Mouse (Mus musculus) mesoderm, embryonic 11.5 days (tissue): ENCODE data around the gene Numa1.
"Not testable (repeated sequence)": the region's sequence is repeated elsewhere in the genome, so short reads cannot be mapped to it uniquely, and the experiment has no call there.

Experiments used
- DNase-seq: peaks from one replicate; pipeline ENCODE4 v3.0.0-alpha.2; 2012; ENCODE audit warnings: low read depth, low spot score

Gene Numa1

DNA sequence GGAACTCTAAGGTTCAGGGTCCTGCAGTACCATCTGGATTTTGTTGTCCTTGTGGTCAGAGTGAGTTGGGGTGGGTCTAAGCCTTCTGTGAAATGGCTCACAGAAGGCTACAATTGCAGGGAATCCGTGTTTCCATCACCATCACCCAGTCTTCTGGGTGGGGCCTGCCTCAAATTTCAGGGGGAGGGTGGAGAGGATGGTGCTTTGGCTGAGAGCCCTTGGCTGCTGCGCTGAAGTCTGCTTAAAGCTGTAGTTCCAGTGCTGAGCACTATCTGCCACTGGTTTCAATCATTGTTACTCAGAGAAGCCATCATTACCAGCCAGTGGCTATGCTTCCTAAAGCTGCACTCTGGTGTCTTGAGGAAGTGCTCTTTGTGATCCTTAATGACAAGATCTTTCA, 40.6 kb downstream of the Numa1 start:
- no peak for DNase-seq

DNA sequence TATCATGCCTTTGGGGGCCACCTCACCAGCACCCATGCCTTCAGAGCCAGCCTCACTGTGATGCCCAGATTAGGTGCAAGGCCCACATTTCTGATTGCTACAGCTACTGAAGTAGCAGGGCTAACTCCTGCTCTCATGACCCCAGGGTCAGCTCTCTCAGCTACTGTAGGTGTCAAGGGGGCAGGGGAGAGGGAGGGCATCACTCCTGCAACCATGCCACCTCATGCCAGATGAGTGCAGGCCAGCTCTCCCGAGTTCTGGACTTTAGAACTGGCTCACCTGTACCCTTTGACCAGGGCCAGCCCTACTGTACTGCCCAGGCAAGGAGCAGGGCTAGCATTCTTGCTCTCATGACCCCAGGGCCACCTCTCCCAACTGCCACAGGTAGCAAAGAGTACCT, 48.8 kb downstream of the Numa1 start:
- DNase-seq, result no peak

DNA sequence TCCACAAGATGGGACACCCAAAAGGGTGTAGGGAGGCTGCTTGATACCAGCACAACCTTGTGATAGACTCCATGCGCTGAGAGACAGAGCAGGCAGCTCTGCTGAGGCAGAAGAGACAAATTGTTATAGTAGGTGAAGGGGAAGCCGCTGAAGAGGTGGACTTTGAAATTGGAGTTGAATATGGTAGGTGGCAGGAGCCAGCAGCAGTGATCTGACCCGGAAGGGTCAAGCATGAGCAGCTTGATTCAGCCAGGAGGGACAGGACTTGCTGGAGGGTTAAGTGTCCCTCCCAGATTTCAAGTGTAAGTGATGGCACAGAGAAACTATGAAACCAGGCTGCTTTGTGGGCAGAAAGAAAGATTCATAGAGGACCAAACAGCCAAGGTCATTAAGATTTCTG, 51.2 kb downstream of the Numa1 start:
- DNase-seq, result no peak

DNA sequence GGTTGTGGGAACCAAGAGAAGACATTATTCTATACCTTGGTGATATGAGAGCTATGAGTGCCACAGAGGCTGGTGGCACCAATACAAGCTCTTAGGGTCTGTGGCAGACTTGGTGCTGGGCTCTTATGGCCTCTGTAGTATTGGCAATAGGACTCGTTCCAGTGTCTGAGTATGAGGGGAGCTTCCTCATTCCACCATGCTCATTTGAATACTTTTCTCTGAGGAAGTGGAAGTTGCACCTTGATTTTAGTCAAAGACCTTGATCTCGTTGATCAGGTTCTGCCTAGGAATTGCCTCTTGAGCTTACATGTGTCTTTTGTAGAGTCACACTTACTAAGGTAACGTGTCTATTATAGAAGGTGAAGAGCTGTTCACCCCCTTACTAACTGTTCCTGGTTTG, 60.3 kb downstream of the Numa1 start:
- no peak for DNase-seq

DNA sequence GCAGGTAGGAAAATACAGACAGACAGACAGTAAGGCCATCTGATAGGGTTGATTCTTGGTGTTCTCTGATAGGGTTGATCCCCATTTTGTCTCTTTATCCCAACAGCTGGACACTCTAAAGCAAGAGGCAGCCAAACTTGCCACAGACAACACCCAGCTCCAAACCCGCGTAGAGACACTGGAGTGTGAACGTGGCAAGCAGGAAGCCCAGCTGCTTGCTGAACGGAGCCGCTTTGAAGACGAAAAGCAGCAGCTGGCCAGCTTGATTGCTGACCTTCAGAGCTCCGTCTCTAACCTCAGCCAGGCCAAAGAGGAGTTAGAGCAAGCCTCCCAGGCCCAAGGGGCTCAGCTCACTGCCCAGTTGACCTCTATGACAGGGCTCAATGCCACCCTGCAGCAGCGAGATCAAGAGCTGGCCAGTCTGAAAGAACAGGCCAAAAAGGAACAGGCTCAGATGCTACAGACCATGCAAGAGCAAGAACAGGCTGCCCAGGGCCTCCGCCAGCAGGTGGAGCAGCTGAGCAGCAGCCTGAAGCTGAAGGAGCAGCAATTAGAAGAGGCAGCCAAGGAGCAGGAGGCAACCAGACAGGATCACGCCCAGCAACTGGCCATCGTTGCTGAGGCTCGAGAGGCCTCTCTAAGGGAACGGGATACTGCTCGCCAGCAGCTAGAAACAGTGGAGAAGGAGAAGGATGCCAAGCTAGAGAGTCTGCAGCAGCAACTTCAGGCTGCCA, 64.5 kb downstream of the Numa1 start:
- DNase-seq, result peak; percentile 77

DNA sequence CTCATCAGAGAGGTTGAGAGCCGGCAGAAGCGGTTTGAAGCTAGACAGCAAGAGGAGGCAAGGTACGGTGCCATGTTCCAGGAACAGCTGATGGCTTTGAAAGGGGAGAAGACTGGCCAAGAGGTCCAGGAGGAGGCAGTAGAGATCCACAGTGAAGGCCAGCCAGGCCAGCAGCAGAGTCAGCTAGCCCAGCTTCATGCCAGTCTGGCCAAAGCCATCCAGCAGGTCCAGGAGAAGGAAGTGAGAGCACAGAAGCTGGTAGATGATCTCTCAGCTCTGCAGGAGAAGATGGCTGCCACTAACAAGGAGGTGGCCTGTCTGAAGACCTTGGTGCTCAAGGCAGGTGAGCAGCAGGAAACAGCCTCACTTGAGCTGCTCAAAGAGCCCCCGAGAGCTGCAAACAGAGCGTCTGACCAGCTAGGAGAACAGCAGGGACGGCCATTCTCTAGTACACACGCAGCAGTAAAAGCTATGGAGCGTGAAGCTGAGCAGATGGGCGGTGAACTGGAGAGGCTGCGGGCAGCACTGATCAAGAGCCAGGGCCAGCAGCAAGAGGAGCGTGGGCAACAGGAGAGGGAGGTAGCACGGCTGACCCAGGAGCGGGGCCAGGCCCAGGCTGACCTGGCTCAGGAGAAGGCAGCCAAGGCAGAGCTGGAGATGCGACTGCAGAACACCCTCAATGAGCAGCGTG, 65.7 kb downstream of the Numa1 start:
- no peak for DNase-seq

DNA sequence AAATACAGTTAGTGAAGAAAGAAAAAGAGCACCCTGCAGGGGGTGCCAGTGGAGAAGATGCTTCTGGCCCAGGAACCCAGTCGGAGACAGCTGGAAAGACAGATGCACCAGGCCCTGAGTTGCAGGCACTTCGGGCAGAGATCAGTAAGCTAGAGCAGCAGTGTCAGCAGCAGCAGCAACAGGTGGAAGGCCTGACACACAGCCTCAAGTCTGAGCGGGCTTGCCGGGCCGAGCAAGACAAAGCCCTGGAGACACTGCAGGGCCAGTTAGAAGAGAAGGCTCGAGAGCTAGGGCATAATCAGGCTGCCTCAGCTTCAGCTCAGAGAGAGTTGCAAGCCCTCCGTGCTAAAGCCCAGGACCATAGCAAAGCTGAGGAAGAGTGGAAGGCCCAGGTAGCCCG, 66.4 kb downstream of the Numa1 start:
- no peak for DNase-seq

DNA sequence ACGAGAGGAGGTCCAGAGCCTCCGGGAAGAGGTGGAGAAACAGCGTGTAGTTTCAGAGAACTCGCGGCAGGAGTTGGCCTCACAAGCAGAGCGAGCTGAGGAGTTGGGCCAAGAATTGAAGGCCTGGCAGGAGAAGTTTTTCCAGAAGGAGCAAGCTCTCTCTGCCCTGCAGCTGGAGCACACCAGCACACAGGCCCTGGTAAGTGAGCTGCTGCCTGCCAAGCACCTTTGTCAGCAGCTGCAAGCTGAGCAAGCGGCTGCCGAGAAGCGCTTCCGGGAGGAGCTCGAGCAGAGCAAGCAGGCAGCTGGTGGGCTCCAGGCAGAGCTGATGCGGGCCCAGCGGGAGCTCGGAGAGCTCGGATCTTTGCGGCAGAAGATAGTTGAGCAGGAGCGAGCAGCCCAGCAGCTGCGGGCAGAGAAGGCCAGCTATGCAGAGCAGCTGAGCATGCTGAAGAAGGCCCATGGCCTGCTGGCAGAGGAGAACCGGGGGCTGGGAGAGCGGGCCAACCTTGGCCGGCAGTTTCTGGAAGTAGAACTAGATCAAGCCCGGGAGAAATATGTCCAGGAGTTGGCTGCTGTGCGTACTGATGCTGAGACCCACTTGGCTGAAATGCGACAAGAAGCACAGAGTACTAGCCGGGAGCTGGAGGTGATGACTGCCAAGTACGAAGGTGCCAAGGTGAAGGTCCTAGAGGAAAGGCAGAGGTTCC, 67.2 kb downstream of the Numa1 start:
- no peak for DNase-seq

DNA sequence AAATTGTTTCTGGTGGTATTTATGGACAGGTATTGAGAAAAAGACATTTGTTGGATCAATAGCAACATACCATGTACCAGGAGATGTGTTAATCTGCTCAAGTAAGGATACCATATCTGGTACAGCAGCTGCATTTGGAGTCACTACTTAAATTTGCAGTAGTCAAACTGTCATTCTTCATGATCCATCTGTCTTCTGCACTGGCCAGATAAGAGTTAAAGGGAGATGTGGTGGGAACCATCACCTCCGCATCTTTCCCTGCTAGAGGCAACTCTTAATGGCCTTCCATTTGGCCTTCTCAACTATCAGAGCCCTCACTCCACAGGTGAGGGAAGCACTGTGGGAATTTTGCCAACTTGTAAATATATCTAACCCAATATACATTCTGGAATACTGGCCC, 72.6 kb downstream of the Numa1 start:
- DNase-seq, result no peak

DNA sequence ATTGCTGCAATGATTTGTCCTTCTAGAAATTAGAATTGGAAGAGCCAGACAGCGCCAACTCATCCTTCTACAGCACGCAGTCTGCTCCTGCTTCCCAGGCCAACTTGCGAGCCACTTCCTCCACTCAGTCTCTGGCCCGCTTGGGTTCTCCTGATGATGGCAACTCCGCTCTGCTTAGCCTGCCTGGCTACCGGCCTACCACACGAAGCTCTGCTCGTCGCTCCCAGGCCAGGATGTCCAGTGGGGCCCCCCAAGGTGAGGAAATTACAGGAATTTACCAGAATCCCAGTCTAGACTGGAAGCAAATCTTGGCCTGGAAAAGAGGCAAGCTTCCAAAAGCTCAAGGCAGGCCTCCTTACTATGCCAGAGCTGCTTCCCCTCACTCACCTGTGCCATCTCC, 77.9 kb downstream of the Numa1 start:
- no peak for DNase-seq

DNA sequence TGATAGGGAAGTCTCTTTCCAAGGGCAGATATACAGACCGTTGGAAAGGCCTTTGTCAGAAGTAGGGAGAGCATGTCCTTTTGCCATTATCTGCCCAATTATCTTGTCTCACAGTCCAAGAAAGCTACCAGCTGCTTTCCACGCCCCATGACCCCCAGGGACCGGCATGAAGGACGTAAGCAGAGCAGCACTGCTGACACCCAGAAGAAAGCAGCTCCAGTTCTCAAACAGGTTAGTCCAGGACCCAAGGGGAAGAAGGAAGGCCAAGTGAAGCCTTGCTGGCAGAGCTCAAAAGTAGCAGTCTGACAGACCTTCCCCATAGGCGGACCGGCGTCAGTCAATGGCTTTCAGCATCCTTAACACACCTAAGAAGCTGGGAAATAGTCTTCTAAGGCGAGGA, 79.5 kb downstream of the Numa1 start:
- no peak for DNase-seq

DNA sequence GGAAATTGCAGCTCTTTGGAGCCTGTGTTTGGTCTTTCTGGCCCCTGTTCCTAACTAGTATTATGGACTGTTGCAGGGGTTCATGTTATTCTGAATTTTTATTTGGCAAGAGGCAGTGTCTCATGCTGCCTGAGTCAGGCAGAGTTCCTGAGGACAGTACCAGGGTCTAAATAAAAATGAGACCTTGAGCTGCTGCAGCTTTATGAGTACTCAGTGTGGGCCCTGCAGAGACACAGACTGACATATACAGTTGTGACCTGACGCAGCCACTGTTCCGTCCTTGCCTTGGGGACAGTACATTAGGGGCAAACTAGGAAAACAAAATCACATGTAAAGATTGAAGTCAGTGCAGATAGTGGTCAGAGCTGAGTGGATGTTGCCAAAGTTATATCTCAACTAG, 81.1 kb downstream of the Numa1 start:
- DNase-seq, result no peak

DNA sequence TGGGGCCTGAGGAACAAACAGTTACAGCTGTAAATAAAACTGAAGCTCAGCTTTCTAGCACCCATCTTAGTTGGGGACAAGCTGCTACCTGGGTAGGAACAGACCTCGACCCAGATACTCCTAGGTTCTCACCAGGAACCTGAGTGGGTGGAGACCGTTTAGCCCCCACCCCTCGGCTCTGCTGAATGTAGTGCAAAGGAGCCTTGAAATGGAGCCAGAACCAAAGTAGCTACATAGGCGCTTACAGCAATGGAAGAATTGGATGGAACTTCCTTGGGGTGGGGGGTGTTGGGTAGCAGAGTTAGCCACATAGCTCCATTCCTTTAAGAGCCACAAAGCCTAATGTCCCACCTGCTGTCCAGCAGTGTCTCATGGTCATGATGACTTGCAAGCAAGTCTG, 83.0 kb downstream of the Numa1 start:
- no peak for DNase-seq

DNA sequence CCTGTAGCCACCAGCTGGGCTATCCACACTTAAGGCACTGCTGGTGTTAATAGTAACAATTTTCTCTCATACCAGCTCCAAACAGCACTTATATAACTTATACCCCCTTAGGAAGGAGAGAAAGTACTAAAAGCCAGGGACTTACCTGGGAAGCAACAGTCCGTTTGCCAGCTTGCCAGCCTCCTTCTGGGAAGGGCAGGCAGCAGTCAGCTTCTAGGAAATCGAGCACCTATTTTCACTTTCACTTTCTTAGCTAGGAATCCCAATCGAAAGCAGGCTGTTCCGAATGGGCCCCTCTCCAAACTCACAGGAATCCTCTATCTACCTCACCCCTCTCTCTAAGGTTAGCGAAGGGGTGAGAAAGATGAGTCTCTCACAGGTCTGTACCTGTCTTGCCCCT, 83.5 kb downstream of the Numa1 start:
- no peak for DNase-seq

DNA sequence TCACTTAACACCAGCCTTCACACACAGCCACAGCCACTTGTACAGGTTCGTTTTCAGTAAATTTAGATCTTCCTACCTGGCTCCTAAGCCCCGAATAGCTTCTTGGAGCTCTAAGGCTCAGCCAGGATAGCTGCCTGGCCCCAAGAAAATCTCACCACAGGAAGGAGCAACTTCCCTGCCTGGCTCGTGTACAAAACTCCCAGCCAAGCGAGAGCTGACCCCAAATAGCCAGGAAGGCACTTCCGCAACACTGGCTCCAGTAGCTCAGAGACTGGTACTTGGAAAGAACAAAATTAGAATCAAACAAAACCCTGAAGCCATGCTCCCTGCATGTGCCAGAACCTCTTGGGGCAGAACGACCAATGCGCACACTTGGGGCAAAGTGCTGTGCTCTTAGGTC, 84.1 kb downstream of the Numa1 start:
- DNase-seq, result no peak

DNA sequence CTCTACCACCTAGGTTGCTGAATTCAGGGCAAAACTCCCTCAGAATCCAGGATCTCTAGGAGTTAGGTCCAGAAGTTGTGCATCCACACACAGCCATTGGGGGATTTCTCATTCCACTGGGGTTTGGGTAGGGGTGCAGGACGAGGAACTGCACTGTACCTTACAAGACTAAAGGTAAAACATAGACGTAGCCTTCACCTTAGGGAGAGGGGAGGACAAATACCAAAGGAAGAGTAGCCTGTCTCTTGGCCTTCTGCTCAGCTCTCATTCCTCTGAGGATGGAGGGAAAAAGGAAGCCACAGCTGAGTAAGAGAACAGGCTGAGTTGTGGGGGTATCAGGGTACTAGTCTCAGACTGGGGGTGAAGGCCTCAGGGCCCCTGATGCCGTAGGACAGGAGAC, 84.7 kb downstream of the Numa1 start, which contains the start of gene Il18bp:
Il18bp (minus strand) TSS at position 101 of the 400 bp plus-strand sequence.
- no peak for DNase-seq

DNA sequence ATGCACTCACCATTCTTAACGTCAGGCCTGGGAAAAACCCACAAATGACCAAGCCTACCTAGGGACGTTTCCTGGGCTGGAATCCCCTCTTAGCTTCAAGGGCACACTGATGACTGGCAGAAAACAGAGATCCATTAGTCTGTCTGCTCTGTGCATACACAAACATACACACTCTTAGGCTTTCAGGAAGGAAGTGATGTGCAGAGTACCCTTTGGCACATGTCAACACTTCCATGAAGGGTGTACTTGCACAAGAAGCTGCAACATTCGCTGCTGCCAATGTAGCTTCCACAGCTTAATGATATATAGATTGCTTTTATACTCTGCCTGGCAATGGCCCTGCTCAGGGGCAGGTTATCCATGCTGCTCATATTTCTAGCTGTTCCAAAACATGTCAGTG, 85.5 kb downstream of the Numa1 start:
- DNase-seq, result no peak

DNA sequence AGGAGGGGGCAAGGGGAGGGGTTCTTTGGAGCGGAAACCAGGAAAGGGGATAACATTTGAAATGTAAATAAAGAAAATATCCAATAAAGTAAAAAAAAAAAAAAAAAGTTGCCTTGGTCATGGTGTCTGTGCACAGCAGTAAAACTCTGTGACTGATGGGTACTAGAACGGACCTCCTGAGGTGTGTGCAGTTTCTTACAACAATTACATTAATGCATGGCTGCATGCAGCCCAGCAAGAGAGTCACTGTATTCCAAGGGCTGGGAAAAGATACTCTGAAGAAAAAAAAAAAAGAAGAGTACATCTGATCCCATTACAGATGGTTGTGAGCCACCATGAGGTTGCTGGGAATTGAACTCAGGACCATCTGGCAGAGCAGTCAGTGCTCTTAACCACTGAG, 87.0 kb downstream of the Numa1 start:
- not testable (repeated sequence) for DNase-seq

DNA sequence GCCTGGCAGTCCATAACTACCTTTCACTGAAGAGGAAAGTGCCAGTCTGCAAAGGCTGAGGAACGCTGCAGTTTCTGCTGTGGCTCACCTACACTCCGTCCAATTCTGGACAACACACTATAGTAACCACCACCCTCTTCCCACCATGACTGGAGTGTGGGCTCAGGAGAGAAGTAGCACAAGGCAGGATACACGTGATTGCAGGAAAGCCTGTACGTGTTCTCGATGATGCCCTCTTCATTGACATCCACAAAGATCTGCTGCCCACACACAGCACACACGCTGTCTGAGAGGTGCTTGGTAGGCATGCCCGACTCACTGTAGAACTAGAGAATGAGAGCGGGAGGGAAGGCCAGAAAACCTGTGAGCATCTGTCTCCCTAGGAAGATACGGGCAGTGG, 89.9 kb downstream of the Numa1 start:
- no peak for DNase-seq

DNA sequence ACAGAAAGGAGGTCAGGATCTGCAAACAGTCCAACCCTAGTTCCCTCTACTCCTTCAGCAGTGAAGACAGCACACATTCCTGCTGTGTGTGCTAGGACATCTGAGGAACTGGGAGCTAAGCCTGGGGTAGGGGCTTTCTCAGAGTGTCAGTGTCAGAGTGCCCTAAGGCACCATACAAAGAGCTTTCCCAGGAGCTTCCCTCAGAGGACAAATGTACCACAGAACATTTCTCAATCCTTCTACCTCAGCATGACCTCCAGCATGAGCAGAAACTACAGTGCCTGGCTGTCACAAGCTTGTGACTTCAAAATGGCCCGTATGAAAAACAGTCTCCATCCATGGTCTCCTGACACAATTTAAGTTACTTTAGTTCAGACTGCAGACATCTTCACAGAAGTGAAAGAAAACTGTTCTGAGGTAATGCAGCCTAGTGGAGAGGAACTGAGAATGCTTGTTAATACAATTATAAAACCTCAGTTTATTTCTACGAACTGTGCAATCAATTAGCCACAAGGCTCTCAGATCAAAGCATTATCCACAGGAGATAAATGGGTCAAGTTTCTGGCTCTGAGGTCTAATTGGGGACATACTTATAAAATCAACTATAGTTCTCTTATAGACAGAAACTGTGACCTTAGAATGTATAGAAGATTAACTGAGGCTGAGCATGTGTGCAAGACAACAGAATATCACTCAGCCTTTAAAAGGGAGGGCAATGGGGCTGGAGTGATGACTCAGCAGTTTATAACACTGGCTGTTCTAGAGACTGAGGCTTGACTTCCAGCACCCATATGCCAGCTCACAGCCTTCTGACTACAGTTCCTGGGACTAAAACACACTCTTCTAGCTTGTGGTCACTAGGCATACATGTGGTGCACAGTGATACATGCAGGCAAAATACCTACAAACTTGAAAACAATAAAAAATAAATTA, 91.5 kb downstream of the Numa1 start:
- no peak for DNase-seq

DNA sequence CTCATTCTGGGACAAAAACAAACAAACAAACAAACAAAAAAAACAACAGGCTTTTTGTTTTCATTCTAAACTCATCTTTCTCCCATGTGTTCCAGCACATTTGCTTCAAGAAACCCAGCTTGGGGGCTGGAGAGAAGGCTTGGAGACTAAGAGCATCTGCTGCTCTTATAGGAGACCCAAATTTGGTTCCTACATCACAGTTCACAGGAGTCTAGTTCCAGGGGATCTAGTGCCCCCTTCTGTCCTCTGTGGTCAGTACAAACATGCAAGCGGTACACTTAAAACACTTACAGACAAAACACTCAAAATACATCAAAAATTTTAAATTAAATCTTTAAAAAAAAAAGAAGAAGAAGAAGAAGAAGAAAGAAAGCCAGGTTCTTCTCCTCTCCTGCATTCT, 101.0 kb downstream of the Numa1 start:
- DNase-seq, result no peak

DNA sequence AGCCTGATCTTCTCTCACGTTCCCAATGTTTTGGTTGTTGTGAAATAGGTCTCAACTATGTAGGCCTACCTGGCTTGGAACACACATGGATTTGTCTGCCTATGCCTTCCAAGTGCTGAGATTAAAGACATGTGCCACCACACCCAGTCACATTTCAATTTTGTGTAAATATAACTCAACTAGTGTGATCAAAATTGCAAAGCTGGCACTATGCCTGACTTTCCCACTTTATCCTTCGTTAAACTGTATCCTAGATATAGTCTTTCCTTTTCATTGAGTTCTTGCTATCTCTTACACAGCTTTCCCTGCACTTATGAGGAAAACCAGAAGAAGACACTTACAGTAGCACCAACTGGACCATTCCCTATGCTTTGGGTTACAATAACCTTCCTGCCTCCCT, 101.6 kb downstream of the Numa1 start:
- DNase-seq, result no peak
